Mouse (Mus musculus) CH12.LX (cell line): ENCODE data around the gene Ric8b. TPM values are rescaled to one million over a fixed set of nuclear protein-coding genes. Genes with fewer than 3 reads are reported as not detected.

ENCODE experiments used
- DNase-seq: peaks from one replicate; pipeline ENCODE4 v3.0.0-alpha.2; 2013; ENCODE audit errors: extremely low read depth
- H3K27ac ChIP-seq: 2 replicates; pipeline ENCODE4 v1.5.1; 2012; ENCODE audit warnings: low read depth, mild to moderate bottlenecking, control low read depth, moderate library complexity; ENCODE audit not compliant: insufficient read depth
- H3K27me3 ChIP-seq: replicated peaks from 2 replicates; pipeline ENCODE3; 2012; ENCODE audit warnings: inconsistent platforms
- H3K36me3 ChIP-seq, 2 experiments: replicated peaks in 1 of 2; 2 replicates each; pipeline versions ENCODE3 to v1.6.1; 2012; ENCODE audit warnings: inconsistent platforms in 1 of 2, low read length in 1 of 2, mild to moderate bottlenecking in 1 of 2, mixed read lengths in 1 of 2, moderate library complexity in 1 of 2; ENCODE audit not compliant: control insufficient read depth in 1 of 2, insufficient read depth in 1 of 2
- H3K4me1 ChIP-seq, 2 experiments: 2 replicates each; pipeline ENCODE4 v1.6.1; 2012; ENCODE audit warnings: inconsistent platforms in 1 of 2, moderate library complexity in 1 of 2; ENCODE audit not compliant: insufficient read depth in 2 of 2, control insufficient read depth in 1 of 2
- H3K4me2 ChIP-seq: 2 replicates; pipeline ENCODE4 v1.6.1; 2012; ENCODE audit warnings: low read depth, mild to moderate bottlenecking, control low read depth; ENCODE audit not compliant: poor library complexity, insufficient read depth, severe bottlenecking
- H3K4me3 ChIP-seq, 3 experiments: fragments of 150-350 bp in 1 of 3; sonication (generic) in 1 of 3; replicated peaks in 1 of 3; 2 replicates each; pipeline versions ENCODE3 to v1.5.1; 2011 to 2012; ENCODE audit warnings: low read depth in 2 of 3, low read length in 2 of 3, mild to moderate bottlenecking in 2 of 3, moderate library complexity in 2 of 3, control low read depth in 1 of 3, improper control_type of control experiment in 1 of 3, inconsistent platforms in 1 of 3, mixed read lengths in 1 of 3; ENCODE audit not compliant: poor library complexity in 1 of 3
- H3K79me2 ChIP-seq: replicated peaks from 2 replicates; pipeline ENCODE4 v1.6.1; 2012; ENCODE audit warnings: mild to moderate bottlenecking, moderate library complexity; ENCODE audit not compliant: control insufficient read depth, poor library complexity, insufficient read depth, severe bottlenecking; ENCODE audit errors: extremely low read depth
- H3K9ac ChIP-seq: 2 replicates; pipeline ENCODE4 v1.6.1; 2012; ENCODE audit warnings: low read depth, mild to moderate bottlenecking, control low read depth, moderate library complexity; ENCODE audit not compliant: insufficient read depth
- H3K9me3 ChIP-seq: replicated peaks from 2 replicates; pipeline ENCODE3; 2012; ENCODE audit warnings: low read length, inconsistent platforms, mixed read lengths
- BHLHE40 ChIP-seq: IDR thresholded peaks from 2 replicates; pipeline ENCODE4 v1.6.1; 2011; ENCODE audit warnings: mild to moderate bottlenecking, low read depth, low read length, improper control_type of control experiment
- E2F4 ChIP-seq: IDR thresholded peaks from 2 replicates; pipeline ENCODE4 v1.6.1; 2011; ENCODE audit warnings: low read depth, low read length, improper control_type of control experiment; ENCODE audit not compliant: insufficient replicate concordance
- ELF1 ChIP-seq: IDR thresholded peaks from 2 replicates; pipeline ENCODE4 v1.6.1; 2014; ENCODE audit warnings: low read depth, mild to moderate bottlenecking, inconsistent platforms, low read length, improper control_type of control experiment
- EP300 ChIP-seq: IDR thresholded peaks from 2 replicates; pipeline ENCODE4 v1.6.1; 2011; ENCODE audit warnings: low read length, improper control_type of control experiment
- ETS1 ChIP-seq: conservative IDR thresholded peaks from 2 replicates; pipeline ENCODE4 v1.6.1; 2012; ENCODE audit warnings: low read depth, mild to moderate bottlenecking, inconsistent platforms, low read length, improper control_type of control experiment, moderate library complexity
- GABPA ChIP-seq: IDR thresholded peaks from 2 replicates; pipeline ENCODE4 v1.6.1; 2012; ENCODE audit warnings: low read depth, low read length, improper control_type of control experiment, inconsistent platforms; ENCODE audit not compliant: insufficient replicate concordance
- IRF4 ChIP-seq: IDR thresholded peaks from 2 replicates; pipeline ENCODE4 v1.6.1; 2014; ENCODE audit warnings: low read depth, mild to moderate bottlenecking, inconsistent platforms, low read length, improper control_type of control experiment
- MAX ChIP-seq: IDR thresholded peaks from 2 replicates; pipeline ENCODE4 v1.6.1; 2011; ENCODE audit warnings: low read length, improper control_type of control experiment
- MAZ ChIP-seq: IDR thresholded peaks from 2 replicates; pipeline ENCODE4 v1.6.1; 2012; ENCODE audit warnings: low read depth, mild to moderate bottlenecking, inconsistent platforms, low read length, improper control_type of control experiment, moderate library complexity
- MYC ChIP-seq: IDR thresholded peaks from 2 replicates; pipeline ENCODE4 v1.6.1; 2011; ENCODE audit warnings: low read depth, mild to moderate bottlenecking, improper control_type of control experiment, low read length
- POLR2A ChIP-seq: IDR thresholded peaks from 2 replicates; pipeline ENCODE4 v1.6.1; 2011; ENCODE audit warnings: low read depth, mild to moderate bottlenecking, improper control_type of control experiment, low read length
- RAD21 ChIP-seq: IDR thresholded peaks from 2 replicates; pipeline ENCODE4 v1.6.1; 2011; ENCODE audit warnings: low read depth, mild to moderate bottlenecking, low read length, improper control_type of control experiment, moderate library complexity
- SIN3A ChIP-seq: IDR thresholded peaks from 2 replicates; pipeline ENCODE4 v1.6.1; 2012; ENCODE audit warnings: low read length, improper control_type of control experiment, inconsistent platforms
- TBP ChIP-seq: conservative IDR thresholded peaks from 2 replicates; pipeline ENCODE4 v1.6.1; 2011; ENCODE audit warnings: low read depth, low read length, improper control_type of control experiment
- TCF12 ChIP-seq: IDR thresholded peaks from 2 replicates; pipeline ENCODE4 v1.6.1; 2014; ENCODE audit warnings: low read depth, mild to moderate bottlenecking, inconsistent platforms, low read length, improper control_type of control experiment
- UBTF ChIP-seq: IDR thresholded peaks from 2 replicates; pipeline ENCODE4 v1.6.1; 2012; ENCODE audit warnings: low read depth, mild to moderate bottlenecking, inconsistent platforms, low read length, improper control_type of control experiment, moderate library complexity
- dilution Hi-C: fragments of 300-500 bp; cut with MboI; formaldehyde crosslinking; loops from 2 replicates; pipeline ENCODE4 v1.14.3; 2020; ENCODE audit warnings: low sequenced_read_pairs; ENCODE audit not compliant: extremely low pct_unique_long_range_greater_than_20kb, extremely low pct_ligation_motif_present
- in situ Hi-C: fragments of 300-500 bp; cut with MboI; formaldehyde crosslinking; loops from 3 replicates; pipeline ENCODE4 v1.14.3; 2019; ENCODE audit warnings: low sequenced_read_pairs, low pct_ligation_motif_present, low pct_unique_long_range_greater_than_20kb, mixed read lengths
- polyA plus RNA-seq: library from polyadenylated mRNA; unstranded; fragments of >175 nt; gene quantifications from 2 replicates; pipeline ENCODE4 v1.2.1, GENCODE M21; 2012; ENCODE audit warnings: low read depth; ENCODE audit not compliant: insufficient read length
- total RNA-seq, 2 experiments: library from RNA; depleted of rRNA; stranded (reverse); fragments of 300-350 nt in 1 of 2; fragments of >200 nt in 1 of 2; gene quantifications; 2 replicates each; pipeline ENCODE4 v1.2.3; 2012 to 2014

The Ric8b gene
- total and polyA plus RNA-seq, 3 experiments: 4.8 to 9.4 (median 6.3) TPM

- dilution Hi-C loops: no loop called here
- peaks cover 18 to 81% of the 10 kb centered on the region in 2 experiments for H3K4me1 ChIP-seq
- DNase-seq: peak; percentile 76
- no peaks in the 10 kb centered on the region; the same call in 1 of the 2 replicates for H3K79me2 ChIP-seq
- no peaks in the 10 kb centered on the region for H3K9me3 ChIP-seq
- TF ChIP-seq MAZ (0 out of 2 replicates have a peak, but pooled peaks have one; percentile 32), TCF12 (0 out of 2 replicates have a peak, but pooled peaks have one; percentile 21), GABPA (no peak), TBP (no peak), ETS1 (peak; percentile 34; the same call in 1 of the 2 replicates), RAD21 (no peak), MAX (peak; percentile 74), EP300 (peak; percentile 61), SIN3A (no peak), IRF4 (peak; percentile 83), UBTF (no peak), ELF1 (peak; percentile 42; the same call in 1 of the 2 replicates), POLR2A (peak; percentile 39; the same call in 1 of the 2 replicates), BHLHE40 (no peak), MYC (peak; percentile 90)
- H3K4me3 ChIP-seq: peak overlapping the region in 1 of 3 experiments; percentile 12
- H3K4me2 ChIP-seq: no peak overlapping the region
- peaks cover 0 to 36% of the 10 kb centered on the region in 2 experiments for H3K36me3 ChIP-seq
- no peak overlapping the region for H3K9ac ChIP-seq
- H3K27me3 ChIP-seq: no peaks in the 10 kb centered on the region
- in situ Hi-C loops: no loop called here
- peak overlapping the region; percentile 12; the same call in 1 of the 2 replicates for H3K27ac ChIP-seq
These were observed 18.3 kb downstream of the Ric8b start for GRCm38 (mm10) chr10:84935553-84936209.

- H3K27me3 ChIP-seq: no peaks in the 10 kb centered on the region
- H3K9me3 ChIP-seq: no peaks in the 10 kb centered on the region
- H3K36me3 ChIP-seq: peaks cover 0 to 32% of the 10 kb centered on the region in 2 experiments
- H3K79me2 ChIP-seq: no peaks in the 10 kb centered on the region; the same call in 1 of the 2 replicates
- H3K27ac ChIP-seq: no peak overlapping the region
- H3K9ac ChIP-seq: no peak overlapping the region
- H3K4me2 ChIP-seq: no peak overlapping the region
- no peak for TF ChIP-seq E2F4
- no peak overlapping the region for H3K4me3 ChIP-seq
- peaks cover 12 to 69% of the 10 kb centered on the region in 2 experiments for H3K4me1 ChIP-seq
- no peak for DNase-seq
- dilution Hi-C loops (no loop called here), in situ Hi-C loops (no loop called here)
These were observed 19.6 kb downstream of the Ric8b start for GRCm38 (mm10) chr10:84936832-84937515.
